Mouse (Mus musculus) midbrain, embryonic 14.5 days (tissue): ENCODE data around the gene Fgd2. TPM values are rescaled to one million over a fixed set of nuclear protein-coding genes. Genes with fewer than 3 reads are reported as not detected.

Source experiments
- ATAC-seq: fragments of 200-750 bp; cut with Nextera tagmentation; 2 replicates; pipeline ENCODE4 v1.8.0; 2017; ENCODE audit warnings: moderate number of reproducible peaks, moderate library complexity; ENCODE audit not compliant: low FRiP score, low TSS enrichment
- DNase-seq: peaks from one replicate; pipeline ENCODE4 v3.0.0-alpha.2; 2015
- H3K27ac ChIP-seq: fragments of 300-500 bp; sonication (generic); replicated peaks from 2 replicates; pipeline ENCODE4 v1.5.1; 2014; ENCODE audit warnings: mild to moderate bottlenecking, low read depth, low read length, moderate library complexity
- H3K27me3 ChIP-seq: fragments of 300-500 bp; sonication (generic); 2 replicates; pipeline ENCODE4 v1.6.1; 2014; ENCODE audit warnings: low read length, control low read depth, mixed read lengths; ENCODE audit not compliant: control insufficient read depth, insufficient read depth
- H3K36me3 ChIP-seq: fragments of 300-500 bp; sonication (generic); 2 replicates; pipeline ENCODE4 v1.6.1; 2014; ENCODE audit warnings: low read length, control low read depth; ENCODE audit not compliant: control insufficient read depth, insufficient read depth
- H3K4me1 ChIP-seq: fragments of 300-500 bp; sonication (generic); 2 replicates; pipeline ENCODE4 v1.6.1; 2014; ENCODE audit warnings: mild to moderate bottlenecking, antibody characterized with exemption, low read length, control low read depth; ENCODE audit not compliant: control insufficient read depth, insufficient read depth
- H3K4me2 ChIP-seq: fragments of 300-500 bp; sonication (generic); 2 replicates; pipeline ENCODE4 v1.6.1; 2014; ENCODE audit warnings: mild to moderate bottlenecking, low read length, moderate library complexity
- H3K4me3 ChIP-seq: fragments of 300-500 bp; sonication (generic); replicated peaks from 2 replicates; pipeline ENCODE4 v1.5.1; 2014; ENCODE audit warnings: low read depth, low read length
- H3K9ac ChIP-seq: fragments of 300-500 bp; sonication (generic); replicated peaks from 2 replicates; pipeline ENCODE4 v1.6.1; 2014; ENCODE audit warnings: mild to moderate bottlenecking, low read length, moderate library complexity
- H3K9me3 ChIP-seq: fragments of 300-500 bp; sonication (generic); 2 replicates; pipeline ENCODE4 v1.6.1; 2016; ENCODE audit warnings: low read length, control low read depth, mixed read lengths; ENCODE audit not compliant: control insufficient read depth
- WGBS: fragments of 180-500 bp; shearing (Covaris S2); extraction: QIAGEN DNeasy Blood & Tissue Kit; methylation state at CpG from one replicate; pipeline ENCODE4 v1.1.7; 2014; 5-methylcytosine and 5-hydroxymethylcytosine counted together
- polyA plus RNA-seq: library from polyadenylated mRNA; unstranded; fragments of >200 nt; fragmentation: Nextera tagmentation; extraction: Ambion mirVana; gene quantifications from 2 replicates; pipeline ENCODE4 v1.2.1, GENCODE M21; 2014

The Fgd2 gene
- polyA plus RNA-seq, 1 experiment from 2014 or later, result 4.4 TPM

- DNase-seq, result no peak
- Histone ChIP-seq H3K4me3 (no peak overlapping the region), H3K4me2 (no peak overlapping the region), H3K9ac (no peak overlapping the region), H3K36me3 (no peaks in the 10 kb centered on the region), H3K9me3 (no peaks in the 10 kb centered on the region), H3K27me3 (no peaks in the 10 kb centered on the region; the same call in 1 of the 2 replicates), H3K4me1 (peaks cover 9% of the 10 kb centered on the region; the same call in 1 of the 2 replicates), H3K27ac (no peak overlapping the region)
- ATAC-seq, result no peak
- WGBS, result 82% methylated on average over 12 of the region's 12 CpGs
These were observed 59.4 kb downstream of the Fgd2 start for GRCm38 (mm10) chr17:29419976-29420739.

GRCm38 (mm10) chr17:29421319-29421718 is 60.6 kb downstream of the Fgd2 start:
- no peak for DNase-seq
- 81% methylated on average over 3 of the region's 3 CpGs for WGBS

GRCm38 (mm10) chr17:29422337-29422736 is 61.6 kb downstream of the Fgd2 start:
- Histone ChIP-seq H3K27me3 (no peaks in the 10 kb centered on the region), H3K36me3 (no peaks in the 10 kb centered on the region), H3K9ac (no peak overlapping the region), H3K4me1 (no peaks in the 10 kb centered on the region), H3K4me3 (no peak overlapping the region), H3K27ac (no peak overlapping the region), H3K9me3 (no peaks in the 10 kb centered on the region), H3K4me2 (no peak overlapping the region)
- ATAC-seq (no peak), DNase-seq (no peak)
- 87% methylated on average over 6 of the region's 6 CpGs for WGBS

More at GRCm38 (mm10) chr17:29421319-29421718, 60.6 kb downstream of the Fgd2 start:
- no peak for ATAC-seq
- Histone ChIP-seq H3K27me3 (no peaks in the 10 kb centered on the region), H3K9me3 (no peaks in the 10 kb centered on the region), H3K4me2 (no peak overlapping the region), H3K9ac (no peak overlapping the region), H3K4me1 (peaks cover 4% of the 10 kb centered on the region; the same call in 1 of the 2 replicates), H3K4me3 (no peak overlapping the region), H3K36me3 (no peaks in the 10 kb centered on the region), H3K27ac (no peak overlapping the region)

- no peaks in the 10 kb centered on the region for H3K4me1 ChIP-seq
- no peak overlapping the region for H3K4me2 ChIP-seq
- WGBS, result 82% methylated on average over 8 of the region's 8 CpGs
- no peaks in the 10 kb centered on the region for H3K36me3 ChIP-seq
- no peak overlapping the region for H3K9ac ChIP-seq
- DNase-seq (no peak), ATAC-seq (no peak)
- H3K4me3 ChIP-seq, result no peak overlapping the region
- no peaks in the 10 kb centered on the region for H3K9me3 ChIP-seq
- no peaks in the 10 kb centered on the region for H3K27me3 ChIP-seq
- no peak overlapping the region for H3K27ac ChIP-seq
These were observed 62.3 kb downstream of the Fgd2 start for GRCm38 (mm10) chr17:29422912-29423504.

GRCm38 (mm10) chr17:29423991-29424390 is 63.3 kb downstream of the Fgd2 start:
- WGBS, result 86% methylated on average over 2 of the region's 2 CpGs
- no peak overlapping the region for H3K4me2 ChIP-seq
- no peaks in the 10 kb centered on the region for H3K4me1 ChIP-seq
- H3K4me3 ChIP-seq, result no peak overlapping the region
- H3K27me3 ChIP-seq, result no peaks in the 10 kb centered on the region
- DNase-seq (no peak), ATAC-seq (no peak)
- H3K27ac ChIP-seq, result no peak overlapping the region
- no peaks in the 10 kb centered on the region for H3K36me3 ChIP-seq
- no peaks in the 10 kb centered on the region for H3K9me3 ChIP-seq
- no peak overlapping the region for H3K9ac ChIP-seq

GRCm38 (mm10) chr17:29425345-29425744 is 64.6 kb downstream of the Fgd2 start:
- no peak for DNase-seq
- no peak for ATAC-seq
- Histone ChIP-seq H3K4me3 (no peak overlapping the region), H3K9ac (no peak overlapping the region), H3K4me2 (no peak overlapping the region), H3K4me1 (no peaks in the 10 kb centered on the region), H3K36me3 (no peaks in the 10 kb centered on the region), H3K9me3 (no peaks in the 10 kb centered on the region), H3K27me3 (no peaks in the 10 kb centered on the region), H3K27ac (no peak overlapping the region)
- 51% methylated on average over 9 of the region's 9 CpGs for WGBS

- WGBS, result 35% methylated on average over 8 of the region's 8 CpGs
- H3K4me3 ChIP-seq, result no peak overlapping the region
- H3K27me3 ChIP-seq, result no peaks in the 10 kb centered on the region
- H3K9me3 ChIP-seq, result no peaks in the 10 kb centered on the region
- no peaks in the 10 kb centered on the region for H3K36me3 ChIP-seq
- H3K4me1 ChIP-seq, result no peaks in the 10 kb centered on the region
- H3K27ac ChIP-seq, result no peak overlapping the region
- ATAC-seq (no peak), DNase-seq (no peak)
- H3K9ac ChIP-seq, result no peak overlapping the region
- no peak overlapping the region for H3K4me2 ChIP-seq
These were observed 67.5 kb downstream of the Fgd2 start for GRCm38 (mm10) chr17:29428213-29428612.

GRCm38 (mm10) chr17:29428826-29429225 is 68.1 kb downstream of the Fgd2 start:
- no peaks in the 10 kb centered on the region for H3K27me3 ChIP-seq
- H3K9ac ChIP-seq, result no peak overlapping the region
- H3K27ac ChIP-seq, result no peak overlapping the region
- H3K9me3 ChIP-seq, result no peaks in the 10 kb centered on the region
- no peak overlapping the region for H3K4me2 ChIP-seq
- H3K4me3 ChIP-seq, result no peak overlapping the region
- WGBS, result 50% methylated on average over 2 of the region's 2 CpGs
- no peaks in the 10 kb centered on the region for H3K36me3 ChIP-seq
- H3K4me1 ChIP-seq, result no peaks in the 10 kb centered on the region
- no peak for ATAC-seq
- no peak for DNase-seq
